Mouse (Mus musculus): ENCODE measurements around the gene Gnai2. TPM values are rescaled to one million over a fixed set of nuclear protein-coding genes. Genes with fewer than 3 reads are reported as not detected.
A peak's percentile ranks its signal among the peaks of the same experiment; 100 is the strongest.

The Gnai2 gene
- polyA plus RNA-seq, 1 experiment from 2014 or later = 351 TPM

GRCm38 (mm10) chr9:107644495-107645152 lies 9.5 kb upstream of the Gnai2 start:
- peak; percentile 100 for TF ChIP-seq CTCF (IDR thresholded peaks at IDR 0.05; ENCODE audit: low read depth)
- H3K27me3 ChIP-seq (ENCODE audit: insufficient read depth, low read length) = no peaks in the 10 kb centered on the region
- 0 out of 2 replicates have a peak overlapping the region, but pooled peaks have one; percentile 38 for H3K27ac ChIP-seq
- peak overlapping the region; percentile 43; the same call in 1 of the 2 replicates for H3K9ac ChIP-seq (ENCODE audit: low read depth, low read length)
- H3K4me2 ChIP-seq (ENCODE audit: low read length) = peak overlapping the region; percentile 61
- H3K9me3 ChIP-seq (replicated peaks; ENCODE audit: low read length) = no peaks in the 10 kb centered on the region
- ATAC-seq (replicated peaks; ENCODE audit: low FRiP score, low read depth) (peak; percentile 67), DNase-seq (ENCODE audit: low spot score) (peak; percentile 97)
- H3K36me3 ChIP-seq (ENCODE audit: insufficient read depth, low read length) = no peaks in the 10 kb centered on the region
- WGBS = 3% methylated on average over 35 of the region's 35 CpGs
- H3K4me3 ChIP-seq (replicated peaks; ENCODE audit: low read depth, low read length) = peak overlapping the region; percentile 25
- H3K4me1 ChIP-seq (replicated peaks; ENCODE audit: insufficient read depth, low read length) = no peaks in the 10 kb centered on the region; the same call in 1 of the 2 replicates

GRCm38 (mm10) chr9:107643544-107644214 lies 8.5 kb upstream of the Gnai2 start:
- no peaks in the 10 kb centered on the region for H3K27me3 ChIP-seq (ENCODE audit: insufficient read depth, low read length)
- no peak for TF ChIP-seq CTCF (IDR thresholded peaks at IDR 0.05; ENCODE audit: low read depth)
- 91% methylated on average over 13 of the region's 13 CpGs for WGBS
- DNase-seq (ENCODE audit: low spot score) (no peak), ATAC-seq (replicated peaks; ENCODE audit: low FRiP score, low read depth) (no peak)
- no peak overlapping the region for H3K4me2 ChIP-seq (ENCODE audit: low read length)
- no peaks in the 10 kb centered on the region; the same call in 1 of the 2 replicates for H3K4me1 ChIP-seq (replicated peaks; ENCODE audit: insufficient read depth, low read length)
- no peaks in the 10 kb centered on the region for H3K9me3 ChIP-seq (replicated peaks; ENCODE audit: low read length)
- no peaks in the 10 kb centered on the region for H3K36me3 ChIP-seq (ENCODE audit: insufficient read depth, low read length)
- no peak overlapping the region for H3K9ac ChIP-seq (ENCODE audit: low read depth, low read length)
- H3K4me3 ChIP-seq (replicated peaks; ENCODE audit: low read depth, low read length) = no peak overlapping the region
- H3K27ac ChIP-seq = no peak overlapping the region

DNA sequence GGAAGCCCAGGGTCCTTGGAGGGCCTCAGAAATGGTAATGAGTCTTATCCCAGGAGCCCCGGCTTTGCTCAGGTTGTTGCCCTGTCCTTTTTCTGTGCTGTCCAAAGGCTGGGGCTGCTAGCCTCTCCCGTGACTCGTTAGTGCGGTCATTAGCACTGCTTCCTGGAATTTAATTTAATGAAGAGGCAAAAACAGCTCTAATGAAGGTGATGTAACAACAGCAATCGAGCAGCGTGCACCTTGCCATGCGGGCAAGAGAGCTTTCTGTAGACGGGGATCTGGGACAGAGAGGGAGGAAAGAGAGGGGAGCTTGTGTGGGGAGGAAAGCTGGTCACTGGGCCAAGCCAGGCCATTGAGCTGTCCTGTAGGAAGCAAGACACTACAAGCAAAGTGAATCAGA lies 6.5 kb upstream of the Gnai2 start:
- H3K4me1 ChIP-seq (replicated peaks; ENCODE audit: insufficient read depth, low read length) = no peaks in the 10 kb centered on the region; the same call in 1 of the 2 replicates

DNA sequence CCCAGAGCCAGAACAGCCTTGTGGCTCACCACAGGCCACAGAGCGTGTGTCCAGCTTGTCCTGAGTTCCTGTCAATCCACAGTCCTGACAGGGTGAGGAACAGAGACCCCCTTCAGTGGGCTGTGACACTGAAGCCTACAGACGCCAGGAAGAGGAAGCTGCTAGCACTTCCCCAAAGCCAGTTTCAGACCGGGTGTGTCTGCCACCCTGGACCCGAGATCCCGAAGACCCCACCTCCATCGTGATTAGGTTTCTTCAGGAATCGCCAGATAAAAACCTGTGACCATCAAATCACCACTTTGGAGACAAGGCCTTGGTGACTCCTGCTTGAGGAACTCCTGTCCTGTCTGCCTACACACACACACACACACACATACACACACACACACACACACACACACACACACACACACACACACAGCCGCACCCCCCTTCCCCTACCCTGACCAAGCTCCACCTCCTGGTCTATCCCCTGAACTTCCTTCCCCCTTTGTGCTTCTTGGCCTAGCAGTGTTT lies 5.1 kb upstream of the Gnai2 start:
- peak; percentile 8; the same call in 1 of the 2 replicates for TF ChIP-seq CTCF (IDR thresholded peaks at IDR 0.05; ENCODE audit: low read depth)
- no peak overlapping the region for H3K4me2 ChIP-seq (ENCODE audit: low read length)
- no peaks in the 10 kb centered on the region for H3K36me3 ChIP-seq (ENCODE audit: insufficient read depth, low read length)
- no peak overlapping the region for H3K4me3 ChIP-seq (replicated peaks; ENCODE audit: low read depth, low read length)
- 36% methylated on average over 8 of the region's 8 CpGs for WGBS
- ATAC-seq (replicated peaks; ENCODE audit: low FRiP score, low read depth) = no peak
- H3K4me1 ChIP-seq (replicated peaks; ENCODE audit: insufficient read depth, low read length) = no peaks in the 10 kb centered on the region; the same call in 1 of the 2 replicates
- H3K27me3 ChIP-seq (ENCODE audit: insufficient read depth, low read length) = no peaks in the 10 kb centered on the region
- H3K27ac ChIP-seq = no peak overlapping the region
- H3K9ac ChIP-seq (ENCODE audit: low read depth, low read length) = no peak overlapping the region
- DNase-seq (ENCODE audit: low spot score) = no peak
- no peaks in the 10 kb centered on the region for H3K9me3 ChIP-seq (replicated peaks; ENCODE audit: low read length)

More for the DNA sequence above, 6.5 kb upstream of the Gnai2 start:
- no peak overlapping the region for H3K4me2 ChIP-seq (ENCODE audit: low read length)
- no peaks in the 10 kb centered on the region for H3K36me3 ChIP-seq (ENCODE audit: insufficient read depth, low read length)
- H3K9me3 ChIP-seq (replicated peaks; ENCODE audit: low read length) = no peaks in the 10 kb centered on the region
- no peak overlapping the region for H3K27ac ChIP-seq
- no peak overlapping the region for H3K9ac ChIP-seq (ENCODE audit: low read depth, low read length)
- DNase-seq (ENCODE audit: low spot score) (no peak), ATAC-seq (replicated peaks; ENCODE audit: low FRiP score, low read depth) (no peak)
- 47% methylated on average over 8 of the region's 8 CpGs for WGBS
- no peak for TF ChIP-seq CTCF (IDR thresholded peaks at IDR 0.05; ENCODE audit: low read depth)
- H3K4me3 ChIP-seq (replicated peaks; ENCODE audit: low read depth, low read length) = no peak overlapping the region
- no peaks in the 10 kb centered on the region for H3K27me3 ChIP-seq (ENCODE audit: insufficient read depth, low read length)

DNA sequence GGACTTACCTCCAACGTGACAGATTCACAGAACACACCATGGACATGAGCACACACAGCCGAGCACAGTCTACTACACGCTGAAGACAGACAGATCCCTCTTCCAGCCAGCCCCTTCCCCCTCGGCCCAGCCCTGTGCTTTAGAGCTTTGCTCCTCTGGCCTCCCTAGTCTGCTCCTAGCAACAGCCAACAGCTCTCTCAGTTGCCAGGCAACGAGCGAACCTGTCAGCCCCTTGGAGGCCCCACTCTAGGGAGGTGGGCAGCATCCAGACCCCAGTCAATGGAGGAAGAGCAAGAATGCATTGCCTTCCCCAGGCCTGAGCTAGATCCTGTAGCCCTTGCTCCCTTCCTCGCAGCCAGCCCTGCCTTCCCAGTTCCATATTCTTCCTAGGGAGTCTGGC lies 1.9 kb upstream of the Gnai2 start:
- no peak overlapping the region for H3K9ac ChIP-seq (ENCODE audit: low read depth, low read length)
- TF ChIP-seq CTCF (IDR thresholded peaks at IDR 0.05; ENCODE audit: low read depth) = no peak
- DNase-seq (ENCODE audit: low spot score) (no peak), ATAC-seq (replicated peaks; ENCODE audit: low FRiP score, low read depth) (no peak)
- no peak overlapping the region for H3K4me3 ChIP-seq (replicated peaks; ENCODE audit: low read depth, low read length)
- peaks cover 6% of the 10 kb centered on the region; the same call in 1 of the 2 replicates for H3K4me1 ChIP-seq (replicated peaks; ENCODE audit: insufficient read depth, low read length)
- no peak overlapping the region for H3K27ac ChIP-seq
- no peaks in the 10 kb centered on the region for H3K27me3 ChIP-seq (ENCODE audit: insufficient read depth, low read length)
- no peaks in the 10 kb centered on the region for H3K36me3 ChIP-seq (ENCODE audit: insufficient read depth, low read length)
- WGBS = 42% methylated on average over 7 of the region's 7 CpGs
- H3K9me3 ChIP-seq (replicated peaks; ENCODE audit: low read length) = no peaks in the 10 kb centered on the region
- H3K4me2 ChIP-seq (ENCODE audit: low read length) = no peak overlapping the region

- Histone ChIP-seq H3K9me3 (replicated peaks; ENCODE audit: low read length) (no peaks in the 10 kb centered on the region), H3K27me3 (ENCODE audit: insufficient read depth, low read length) (no peaks in the 10 kb centered on the region), H3K9ac (ENCODE audit: low read depth, low read length) (peak overlapping the region; percentile 91), H3K27ac (peak overlapping the region; percentile 92), H3K4me2 (ENCODE audit: low read length) (peak overlapping the region; percentile 98), H3K4me3 (replicated peaks; ENCODE audit: low read depth, low read length) (peak overlapping the region; percentile 72), H3K4me1 (replicated peaks; ENCODE audit: insufficient read depth, low read length) (peaks cover 29% of the 10 kb centered on the region), H3K36me3 (ENCODE audit: insufficient read depth, low read length) (no peaks in the 10 kb centered on the region)
- DNase-seq (ENCODE audit: low spot score) (no peak), ATAC-seq (replicated peaks; ENCODE audit: low FRiP score, low read depth) (no peak)
- TF ChIP-seq CTCF (IDR thresholded peaks at IDR 0.05; ENCODE audit: low read depth) = no peak; the same call in 1 of the 2 replicates
- 1% methylated on average over 35 of the region's 35 CpGs for WGBS
Observed at GRCm38 (mm10) chr9:107634406-107635278, 525 bp downstream of the Gnai2 start.

Measured in kidney, postnatal 0 days (tissue).